Mouse (Mus musculus): ENCODE measurements around the gene Crtc2.

Gene Crtc2

GRCm38 (mm10) chr3:90313367-90313766, 59.4 kb downstream of the Crtc2 start:
- no peak for DNase-seq (ENCODE audit: low spot score)
